Mouse (Mus musculus) neural tube, embryonic 11.5 days (tissue): ENCODE results near the gene Chn2. TPM values are rescaled to one million over a fixed set of nuclear protein-coding genes. Genes with fewer than 3 reads are reported as not detected.

Experiments
- ATAC-seq: fragments of 200-750 bp; cut with Nextera tagmentation; 2 replicates; pipeline ENCODE4 v1.8.0; 2017; ENCODE audit warnings: moderate number of reproducible peaks, mild to moderate bottlenecking, moderate TSS enrichment, moderate library complexity; ENCODE audit not compliant: insufficient read depth, low FRiP score, low TSS enrichment
- DNase-seq: peaks from one replicate; pipeline ENCODE4 v3.0.0-alpha.2; 2015; ENCODE audit warnings: low spot score
- H3K27ac ChIP-seq: fragments of 300-500 bp; sonication (generic); 2 replicates; pipeline ENCODE4 v1.5.1; 2014; ENCODE audit warnings: low read depth, mild to moderate bottlenecking, low read length
- H3K27me3 ChIP-seq: fragments of 300-500 bp; sonication (generic); 2 replicates; pipeline ENCODE4 v1.6.1; 2014; ENCODE audit warnings: mild to moderate bottlenecking, low read length, mixed read lengths; ENCODE audit not compliant: control insufficient read depth, insufficient read depth
- H3K36me3 ChIP-seq: fragments of 300-500 bp; sonication (generic); 2 replicates; pipeline ENCODE4 v1.6.1; 2014; ENCODE audit warnings: mild to moderate bottlenecking, low read length, moderate library complexity, mixed read lengths; ENCODE audit not compliant: control insufficient read depth, insufficient read depth
- H3K4me1 ChIP-seq: fragments of 300-500 bp; sonication (generic); 2 replicates; pipeline ENCODE4 v1.6.1; 2014; ENCODE audit warnings: low read length, mixed read lengths; ENCODE audit not compliant: control insufficient read depth, insufficient read depth
- H3K4me2 ChIP-seq: fragments of 300-500 bp; sonication (generic); 2 replicates; pipeline ENCODE4 v1.6.1; 2014; ENCODE audit warnings: low read depth, mild to moderate bottlenecking, moderate library complexity
- H3K4me3 ChIP-seq: fragments of 300-500 bp; sonication (generic); 2 replicates; pipeline ENCODE4 v1.5.1; 2014; ENCODE audit warnings: low read depth, low read length
- H3K9ac ChIP-seq: fragments of 300-500 bp; sonication (generic); 2 replicates; pipeline ENCODE4 v1.6.1; 2014; ENCODE audit warnings: mild to moderate bottlenecking, low read length
- H3K9me3 ChIP-seq: fragments of 300-500 bp; sonication (generic); 2 replicates; pipeline ENCODE4 v1.6.1; 2016; ENCODE audit warnings: low read length; ENCODE audit not compliant: control insufficient read depth
- WGBS: fragments of 180-500 bp; shearing (Covaris S2); extraction: QIAGEN DNeasy Blood & Tissue Kit; methylation state at CpG from one replicate; pipeline ENCODE4 v1.1.7; 2014; 5-methylcytosine and 5-hydroxymethylcytosine counted together
- polyA plus RNA-seq: library from polyadenylated mRNA; unstranded; fragments of >200 nt; fragmentation: Nextera tagmentation; extraction: Ambion mirVana; gene quantifications from 2 replicates; pipeline ENCODE4 v1.2.1, GENCODE M21; 2014

Gene Chn2
- polyA plus RNA-seq, 1 experiment from 2014 or later = 24.2 TPM

DNA sequence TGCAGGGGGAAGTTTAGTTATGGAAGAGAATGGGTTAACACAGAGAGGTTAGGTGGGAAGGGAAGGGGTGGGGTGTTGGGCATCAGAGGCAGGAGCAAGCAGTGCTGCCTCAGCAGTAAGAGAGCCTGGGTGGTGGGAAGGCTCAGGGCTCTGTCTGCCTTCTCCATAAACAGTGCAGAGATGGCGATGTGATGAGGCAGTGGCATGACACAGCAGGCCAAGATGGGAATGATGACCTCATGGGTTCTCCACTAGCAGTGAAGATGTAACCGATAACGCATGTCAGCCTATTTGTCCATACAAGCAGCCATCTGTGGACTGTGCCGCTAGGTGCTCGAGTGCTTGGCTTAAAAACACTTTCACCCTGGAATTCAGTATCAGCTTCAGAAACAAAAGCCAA lies 74.0 kb downstream of the Chn2 start:
- no peak overlapping the region for H3K27ac ChIP-seq
- WGBS = 88% methylated on average over 5 of the region's 5 CpGs
- ATAC-seq (no peak), DNase-seq (no peak)
- no peak overlapping the region for H3K4me3 ChIP-seq
- no peaks in the 10 kb centered on the region for H3K27me3 ChIP-seq
- no peaks in the 10 kb centered on the region for H3K4me1 ChIP-seq
- no peaks in the 10 kb centered on the region for H3K9me3 ChIP-seq
- no peak overlapping the region for H3K9ac ChIP-seq
- no peak overlapping the region for H3K4me2 ChIP-seq
- no peaks in the 10 kb centered on the region for H3K36me3 ChIP-seq

DNA sequence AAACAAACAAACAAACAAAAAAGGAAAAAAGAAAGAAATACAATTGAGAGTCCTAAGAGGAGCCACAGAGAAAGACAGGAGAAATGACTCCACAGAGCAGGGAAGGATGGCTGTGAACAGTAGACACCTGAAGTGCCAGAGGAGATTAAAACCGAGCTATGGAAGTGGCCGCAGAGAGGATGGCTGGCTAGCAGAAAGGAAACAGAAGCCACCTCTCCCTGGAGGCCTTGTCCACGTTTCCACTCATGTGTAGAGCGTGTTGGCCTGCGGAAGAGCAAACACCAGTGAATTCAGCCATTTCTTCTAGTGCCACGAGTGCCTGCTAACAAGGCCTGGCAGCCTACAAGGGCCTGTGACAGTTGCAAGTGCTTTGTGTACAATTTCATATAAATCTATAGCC lies 75.1 kb downstream of the Chn2 start:
- ATAC-seq = no peak

DNA sequence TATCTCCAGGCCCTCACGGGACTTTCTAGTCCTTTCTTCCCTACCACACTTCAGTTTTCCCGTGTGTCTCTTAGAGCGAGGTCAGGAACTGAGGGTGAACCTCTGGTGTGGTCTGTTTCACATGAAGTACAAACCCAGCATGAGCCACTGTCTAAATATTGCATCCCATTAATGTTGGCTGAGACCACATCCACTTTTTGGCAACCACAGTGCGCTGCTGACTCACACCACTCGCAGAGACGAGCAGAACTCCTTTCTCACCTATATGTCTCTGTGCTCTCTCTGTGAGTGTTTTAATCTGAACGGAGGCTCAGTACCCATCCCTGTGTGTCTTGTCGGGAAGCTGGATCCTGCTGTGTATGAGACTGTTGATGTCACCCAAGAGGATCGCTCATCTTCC lies 76.9 kb downstream of the Chn2 start:
- ATAC-seq (no peak), DNase-seq (no peak)
- no peaks in the 10 kb centered on the region for H3K27me3 ChIP-seq
- no peak overlapping the region for H3K4me2 ChIP-seq
- no peak overlapping the region for H3K27ac ChIP-seq
- no peak overlapping the region for H3K9ac ChIP-seq
- no peak overlapping the region for H3K4me3 ChIP-seq
- peaks cover 6% of the 10 kb centered on the region for H3K4me1 ChIP-seq
- no peaks in the 10 kb centered on the region for H3K36me3 ChIP-seq
- H3K9me3 ChIP-seq = no peaks in the 10 kb centered on the region
- WGBS = 83% methylated on average over 9 of the region's 9 CpGs

More for the DNA sequence above, 75.1 kb downstream of the Chn2 start:
- Histone ChIP-seq H3K27ac (no peak overlapping the region), H3K4me1 (no peaks in the 10 kb centered on the region), H3K4me3 (no peak overlapping the region), H3K9me3 (no peaks in the 10 kb centered on the region), H3K36me3 (no peaks in the 10 kb centered on the region), H3K4me2 (no peak overlapping the region), H3K27me3 (no peaks in the 10 kb centered on the region), H3K9ac (no peak overlapping the region)
- DNase-seq = no peak
- 87% methylated on average over 6 of the region's 6 CpGs for WGBS

- DNase-seq (no peak), ATAC-seq (no peak)
- H3K36me3 ChIP-seq = no peaks in the 10 kb centered on the region
- H3K27ac ChIP-seq = no peak overlapping the region
- no peak overlapping the region for H3K4me2 ChIP-seq
- H3K4me3 ChIP-seq = no peak overlapping the region
- H3K27me3 ChIP-seq = no peaks in the 10 kb centered on the region
- H3K9me3 ChIP-seq = no peaks in the 10 kb centered on the region
- peaks cover 6% of the 10 kb centered on the region for H3K4me1 ChIP-seq
- WGBS = 87% methylated on average over 7 of the region's 7 CpGs
- H3K9ac ChIP-seq = no peak overlapping the region
Measured at GRCm38 (mm10) chr6:54117001-54117591, 77.7 kb downstream of the Chn2 start.

DNA sequence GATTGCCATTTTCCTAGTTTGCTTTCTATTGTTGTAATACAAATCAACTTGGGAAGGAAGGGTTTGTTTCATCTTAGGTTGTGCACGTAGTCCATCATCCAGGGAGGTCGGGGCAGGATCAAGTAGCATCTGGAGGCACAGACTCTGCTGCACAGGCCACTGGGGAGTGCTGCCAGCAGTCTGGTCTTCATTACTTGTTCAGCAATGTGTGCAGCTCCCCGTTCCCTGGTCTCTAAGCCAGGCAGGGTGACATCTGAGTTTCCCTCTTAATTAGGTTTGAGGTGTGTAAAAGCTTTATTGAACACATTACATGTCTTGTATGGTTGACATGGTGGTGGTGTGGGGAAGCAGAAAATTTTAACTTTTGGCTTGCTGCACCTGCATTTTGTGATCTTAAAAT lies 79.0 kb downstream of the Chn2 start:
- DNase-seq (no peak), ATAC-seq (no peak)
- 60% methylated on average over 3 of the region's 3 CpGs for WGBS

GRCm38 (mm10) chr6:54118897-54119296 lies 79.5 kb downstream of the Chn2 start:
- no peak overlapping the region for H3K9ac ChIP-seq
- no peaks in the 10 kb centered on the region for H3K27me3 ChIP-seq
- H3K27ac ChIP-seq = no peak overlapping the region
- H3K4me2 ChIP-seq = no peak overlapping the region
- no peaks in the 10 kb centered on the region for H3K9me3 ChIP-seq
- DNase-seq (no peak), ATAC-seq (no peak)
- H3K4me1 ChIP-seq = peaks cover 6% of the 10 kb centered on the region
- WGBS = 80% methylated on average over 4 of the region's 4 CpGs
- no peaks in the 10 kb centered on the region for H3K36me3 ChIP-seq
- H3K4me3 ChIP-seq = no peak overlapping the region

More for the DNA sequence above, 79.0 kb downstream of the Chn2 start:
- Histone ChIP-seq H3K4me2 (no peak overlapping the region), H3K27me3 (no peaks in the 10 kb centered on the region), H3K27ac (no peak overlapping the region), H3K9ac (no peak overlapping the region), H3K9me3 (no peaks in the 10 kb centered on the region), H3K4me1 (peaks cover 6% of the 10 kb centered on the region), H3K36me3 (no peaks in the 10 kb centered on the region), H3K4me3 (no peak overlapping the region)

DNA sequence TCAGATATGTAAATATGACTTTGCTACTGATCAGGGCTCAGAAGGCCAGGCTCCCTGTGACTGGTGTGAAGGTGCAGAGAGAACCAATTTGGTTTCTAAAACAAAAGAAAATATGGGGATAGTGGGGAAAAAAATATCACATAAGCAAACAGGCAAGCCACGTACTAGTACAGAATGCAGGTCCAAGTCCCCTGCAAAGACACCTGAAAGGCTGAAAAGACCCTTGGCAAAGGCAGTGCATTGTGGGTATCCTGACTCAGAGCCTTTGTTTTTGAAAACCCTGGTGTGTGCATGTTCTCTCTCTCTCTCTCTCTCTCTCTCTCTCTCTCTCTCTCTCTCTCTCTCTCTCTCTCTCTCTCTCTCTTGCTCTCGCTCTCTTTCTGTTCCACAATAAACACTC lies 80.1 kb downstream of the Chn2 start:
- Histone ChIP-seq H3K36me3 (no peaks in the 10 kb centered on the region), H3K27me3 (no peaks in the 10 kb centered on the region), H3K9me3 (no peaks in the 10 kb centered on the region), H3K4me2 (no peak overlapping the region), H3K4me3 (no peak overlapping the region), H3K9ac (no peak overlapping the region), H3K27ac (no peak overlapping the region), H3K4me1 (peaks cover 6% of the 10 kb centered on the region)
- 81% methylated on average over 1 of the region's 2 CpGs for WGBS
- ATAC-seq (no peak), DNase-seq (no peak)

DNA sequence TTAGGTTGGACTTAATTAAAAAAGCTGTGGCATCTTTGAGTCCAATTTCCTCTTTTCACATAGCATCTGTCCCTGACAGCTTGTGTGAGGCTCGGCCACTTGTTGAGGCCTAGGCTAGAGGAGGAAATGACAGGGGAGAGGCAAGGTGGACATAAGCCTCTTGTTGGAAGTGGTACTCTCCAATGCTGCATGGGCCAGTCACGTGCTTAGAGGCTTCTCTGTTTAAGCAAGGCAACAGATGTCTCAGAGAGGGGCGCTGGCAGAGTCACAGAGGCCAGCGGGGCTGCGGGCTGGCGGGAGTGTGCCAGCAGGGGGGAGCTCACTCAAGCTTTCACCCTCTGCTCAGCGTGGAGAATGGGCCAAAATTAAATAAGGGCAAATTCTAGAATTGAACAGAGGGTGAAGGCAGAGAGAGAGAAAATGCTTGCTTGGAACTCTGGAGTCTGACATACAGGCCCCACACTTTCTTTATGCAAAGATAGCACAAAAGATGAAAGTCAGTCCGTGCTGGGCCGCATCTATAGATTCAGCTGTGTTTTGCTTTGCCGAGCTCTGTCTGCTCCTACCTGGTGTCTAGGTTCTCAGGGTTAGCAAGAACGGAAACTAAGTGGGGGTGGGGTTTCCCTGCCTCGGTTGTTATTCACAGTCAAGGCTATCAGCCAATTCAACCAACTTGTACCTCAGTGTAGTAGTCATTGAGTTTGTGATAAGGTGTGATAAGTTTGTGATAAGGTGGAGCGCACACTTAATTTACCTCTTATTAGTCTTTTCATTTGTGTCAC lies 80.7 kb downstream of the Chn2 start:
- no peak overlapping the region for H3K27ac ChIP-seq
- peak; percentile 29 for DNase-seq
- peaks cover 6% of the 10 kb centered on the region for H3K4me1 ChIP-seq
- H3K4me3 ChIP-seq = no peak overlapping the region
- 0 out of 2 replicates have a peak, but pooled peaks have one; percentile 27 for ATAC-seq
- 27% methylated on average over 13 of the region's 13 CpGs for WGBS
- H3K36me3 ChIP-seq = no peaks in the 10 kb centered on the region
- H3K4me2 ChIP-seq = no peak overlapping the region
- no peaks in the 10 kb centered on the region for H3K27me3 ChIP-seq
- no peaks in the 10 kb centered on the region for H3K9me3 ChIP-seq
- no peak overlapping the region for H3K9ac ChIP-seq

DNA sequence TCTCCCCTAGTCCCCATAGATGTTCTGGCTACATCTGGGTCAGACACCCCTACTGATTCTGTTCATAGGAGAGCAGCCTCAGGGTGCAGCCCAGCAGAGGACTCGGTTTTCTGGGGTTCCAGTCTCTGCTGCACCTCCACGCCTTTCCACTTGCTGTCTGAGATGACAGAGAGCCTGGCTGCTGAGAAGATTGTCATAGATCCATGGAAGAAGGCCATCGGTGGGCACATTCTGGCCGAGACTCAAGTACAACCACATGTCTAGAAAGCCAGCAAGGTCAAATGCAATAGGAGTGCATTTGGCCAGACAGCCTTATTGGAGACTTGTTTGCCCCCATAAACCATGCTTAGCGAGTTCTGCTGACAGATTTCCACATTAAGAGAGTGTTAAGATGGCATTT lies 81.5 kb downstream of the Chn2 start:
- no peak overlapping the region for H3K4me2 ChIP-seq
- H3K9me3 ChIP-seq = no peaks in the 10 kb centered on the region
- H3K36me3 ChIP-seq = no peaks in the 10 kb centered on the region
- ATAC-seq (no peak), DNase-seq (no peak)
- no peak overlapping the region for H3K27ac ChIP-seq
- 79% methylated on average over 5 of the region's 5 CpGs for WGBS
- H3K4me3 ChIP-seq = no peak overlapping the region
- no peaks in the 10 kb centered on the region for H3K27me3 ChIP-seq
- peaks cover 6% of the 10 kb centered on the region for H3K4me1 ChIP-seq
- H3K9ac ChIP-seq = no peak overlapping the region
